Mouse (Mus musculus) cortical plate, adult 2 months (tissue): ENCODE measurements around the gene Drg1. TPM values are rescaled to one million over a fixed set of nuclear protein-coding genes. Genes with fewer than 3 reads are reported as not detected.
"Not testable (repeated sequence)": the region's sequence is repeated elsewhere in the genome, so short reads cannot be mapped to it uniquely, and the experiment has no call there.

Experiments
- H3K27ac ChIP-seq: fragments of 200-500 bp; 2 replicates; pipeline ENCODE4 v1.5.1; 2012; ENCODE audit warnings: low read length, control low read depth, inconsistent platforms; ENCODE audit not compliant: insufficient read depth
- H3K4me1 ChIP-seq: fragments of 200-500 bp; 2 replicates; pipeline ENCODE4 v1.6.1; 2011; ENCODE audit warnings: low read length; ENCODE audit not compliant: control insufficient read depth, insufficient read depth
- H3K4me3 ChIP-seq: fragments of 200-500 bp; 2 replicates; pipeline ENCODE4 v1.5.1; 2011; ENCODE audit warnings: mild to moderate bottlenecking, low read length, control low read depth; ENCODE audit not compliant: insufficient read depth
- polyA plus RNA-seq: library from polyadenylated mRNA; depleted of rRNA; stranded (reverse); fragments of >200 nt; gene quantifications from 2 replicates; pipeline ENCODE4 v1.2.3, GENCODE M21; 2012

The Drg1 gene
- polyA plus RNA-seq, 1 experiment: 77.1 TPM

DNA sequence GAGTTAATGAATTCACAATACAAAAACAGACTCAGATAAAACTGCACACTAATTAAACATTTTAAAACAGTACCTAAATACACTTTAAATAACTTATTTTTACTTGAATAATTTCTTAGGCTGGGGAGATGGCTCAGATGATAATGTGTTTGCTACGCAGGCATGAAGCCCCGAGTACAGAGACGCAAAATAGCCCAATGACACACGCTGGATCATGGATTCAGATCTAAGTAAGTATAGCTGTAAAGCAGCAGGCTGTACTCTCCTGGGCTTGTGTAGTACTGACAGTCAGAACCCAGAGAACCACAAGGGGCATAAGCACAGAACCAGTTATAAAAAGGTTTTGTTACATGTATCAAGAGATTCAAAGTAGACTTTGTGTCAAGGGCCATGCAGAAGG is 99.1 kb downstream of the Drg1 start:
- not testable (repeated sequence) for H3K4me1 ChIP-seq, H3K27ac ChIP-seq

DNA sequence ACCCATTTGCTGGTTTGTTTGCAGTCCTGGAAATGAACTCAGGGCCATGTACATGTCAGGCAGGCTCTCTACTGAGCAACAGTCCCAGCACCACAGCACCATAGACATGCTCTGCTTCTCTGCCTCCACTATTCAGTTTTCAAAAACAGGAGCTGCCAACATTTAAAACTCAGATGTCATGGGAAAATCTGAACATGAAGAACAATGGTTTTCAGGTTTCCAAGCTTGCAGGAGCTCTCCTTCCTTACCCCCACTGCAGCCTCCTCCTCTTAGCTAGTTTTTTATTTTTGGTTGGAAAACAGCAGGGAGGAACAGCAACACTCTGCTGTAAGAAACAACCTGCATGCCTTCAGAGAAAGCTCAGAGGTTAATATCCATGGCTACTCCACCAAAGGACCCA is 99.9 kb downstream of the Drg1 start:
- H3K4me3 ChIP-seq, H3K27ac ChIP-seq, H3K4me1 ChIP-seq: not testable (repeated sequence)

More for the DNA sequence above, 99.1 kb downstream of the Drg1 start:
- H3K4me3 ChIP-seq: not testable (repeated sequence)

DNA sequence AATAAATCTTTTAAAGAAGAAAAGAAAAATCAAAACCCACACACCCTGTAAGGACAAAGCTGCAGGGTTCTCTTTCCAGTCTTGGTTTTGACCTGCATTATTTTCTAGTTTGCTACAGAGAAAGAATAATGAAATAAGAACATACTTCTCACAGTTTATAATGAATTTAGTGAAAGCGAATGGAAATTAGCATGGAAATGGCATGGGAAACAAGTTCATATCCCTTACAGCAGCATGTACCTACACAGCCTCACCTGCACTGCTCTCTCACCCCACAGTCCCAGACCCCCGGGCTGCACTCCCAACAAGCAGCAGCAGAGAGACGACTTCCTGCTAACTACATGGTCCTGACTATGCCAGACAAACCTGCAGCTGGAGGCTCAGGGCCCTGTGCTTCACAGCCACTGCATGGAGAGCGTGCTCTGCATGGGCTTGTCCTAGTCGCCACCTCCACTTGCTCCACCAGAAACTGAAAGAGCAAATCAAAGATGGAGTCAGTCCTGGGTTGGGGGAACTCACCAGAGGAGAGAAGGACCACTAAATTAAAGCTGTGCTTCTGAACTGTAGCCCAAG is 100.9 kb downstream of the Drg1 start:
- not testable (repeated sequence) for H3K4me1 ChIP-seq, H3K4me3 ChIP-seq, H3K27ac ChIP-seq

DNA sequence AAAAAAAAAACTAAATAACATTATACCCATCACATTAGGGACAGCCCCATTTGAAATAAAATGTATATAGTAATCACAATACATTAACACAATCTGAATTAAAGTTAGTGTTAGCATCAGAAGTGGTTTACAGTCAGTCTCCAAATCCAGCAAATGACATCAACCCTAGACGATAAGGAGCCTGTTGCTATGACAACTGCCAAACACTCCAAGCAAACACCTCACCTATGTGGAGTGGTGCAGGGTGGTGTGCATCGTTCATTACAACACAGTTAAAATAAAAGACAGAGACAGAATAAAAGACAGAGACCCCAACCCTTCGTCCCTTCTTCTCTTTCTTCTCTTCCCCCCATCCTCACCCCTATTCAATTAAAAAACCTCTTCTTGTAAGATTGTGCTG is 102.6 kb downstream of the Drg1 start:
- H3K4me1 ChIP-seq, H3K4me3 ChIP-seq, H3K27ac ChIP-seq: not testable (repeated sequence)

DNA sequence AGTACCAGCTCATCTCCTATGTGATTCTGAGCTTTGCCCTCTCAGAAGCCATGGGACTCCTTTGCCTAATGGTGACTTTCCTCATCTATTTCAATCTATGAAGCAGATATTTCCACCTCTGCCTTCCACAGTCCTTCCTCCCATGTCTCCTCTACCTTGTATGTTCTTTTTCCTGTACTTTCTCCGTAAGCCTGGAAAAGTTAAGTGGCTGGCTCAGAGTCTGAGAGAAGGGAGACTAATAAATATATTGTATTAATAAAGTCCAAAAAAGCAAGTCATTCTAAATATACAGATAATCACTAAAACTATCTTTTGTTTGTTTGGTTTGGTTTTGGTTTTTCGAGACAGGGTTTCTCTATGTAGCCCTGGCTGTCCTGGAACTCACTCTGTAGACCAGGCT is 103.1 kb downstream of the Drg1 start:
- H3K4me3 ChIP-seq, H3K4me1 ChIP-seq, H3K27ac ChIP-seq: not testable (repeated sequence)

DNA sequence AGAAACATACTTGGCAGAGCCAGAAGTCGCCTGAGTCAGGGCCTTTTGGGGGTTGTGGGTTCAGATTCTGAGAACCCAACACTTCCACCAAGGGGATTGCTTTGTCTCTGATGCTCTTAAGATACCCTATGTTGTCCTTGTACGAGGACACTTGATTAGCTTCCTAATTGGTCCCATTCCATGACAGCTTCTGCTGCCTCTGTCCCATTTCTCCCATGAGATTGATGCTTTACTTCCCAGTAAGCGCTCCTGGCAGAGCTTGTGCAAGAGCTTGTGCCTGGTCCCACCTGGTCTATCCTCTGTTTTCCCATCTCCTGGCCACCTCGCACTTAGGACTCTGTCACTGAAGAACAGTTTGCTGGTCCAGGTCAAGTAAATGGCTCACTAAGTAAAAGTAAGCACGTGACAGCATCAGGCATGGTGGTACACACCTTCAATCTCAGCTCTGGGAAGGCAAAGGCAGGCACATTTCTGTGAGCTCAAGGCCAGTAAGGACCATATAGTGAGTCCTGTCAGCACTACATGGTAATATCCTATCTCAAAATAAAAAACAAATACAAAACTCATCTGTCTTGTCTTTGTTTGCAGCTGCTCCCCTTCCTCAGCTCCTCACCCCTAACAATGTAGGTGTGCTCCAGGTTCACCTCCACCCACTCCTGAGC is 103.8 kb downstream of the Drg1 start:
- not testable (repeated sequence) for H3K27ac ChIP-seq, H3K4me3 ChIP-seq, H3K4me1 ChIP-seq

DNA sequence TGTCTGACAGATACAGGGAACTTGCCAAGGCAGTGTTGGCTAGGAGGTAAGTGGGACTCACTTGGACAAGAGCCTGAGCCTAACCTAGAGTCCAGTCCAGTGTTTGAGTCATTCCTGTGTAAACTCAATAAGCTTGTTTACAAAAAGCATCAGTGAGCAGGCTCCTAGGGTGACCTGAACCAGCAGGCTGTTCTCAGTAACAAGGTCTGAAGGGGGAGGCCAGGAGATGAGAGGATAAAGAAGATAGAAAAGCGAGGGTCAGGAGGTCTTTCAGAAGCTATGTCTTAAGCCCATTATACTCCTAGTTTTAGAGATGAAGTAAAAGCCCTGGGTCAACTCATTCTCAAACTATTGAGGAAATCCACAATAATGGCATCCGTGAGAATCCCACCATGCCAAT is 104.8 kb downstream of the Drg1 start:
- not testable (repeated sequence) for H3K4me1 ChIP-seq, H3K27ac ChIP-seq, H3K4me3 ChIP-seq

DNA sequence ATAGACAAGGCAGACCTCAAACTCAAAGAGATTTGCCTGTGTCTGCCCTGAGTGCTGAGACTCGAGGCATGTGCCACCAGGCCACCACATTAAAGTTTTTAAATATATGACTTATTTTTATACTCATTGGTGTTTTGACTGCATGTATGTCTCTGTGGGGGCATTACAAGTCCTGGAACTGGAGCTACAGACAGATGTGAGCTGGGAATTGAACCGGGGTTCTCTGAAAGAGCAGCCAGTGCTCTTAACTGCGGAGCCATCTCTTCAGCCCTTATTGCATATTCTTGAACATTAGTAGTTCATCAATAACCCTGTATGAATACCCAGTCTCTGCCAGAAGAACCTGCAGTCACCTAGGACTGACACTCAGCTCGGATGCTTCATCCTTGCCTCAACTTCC is 107.4 kb downstream of the Drg1 start:
- H3K27ac ChIP-seq, H3K4me3 ChIP-seq, H3K4me1 ChIP-seq: not testable (repeated sequence)

DNA sequence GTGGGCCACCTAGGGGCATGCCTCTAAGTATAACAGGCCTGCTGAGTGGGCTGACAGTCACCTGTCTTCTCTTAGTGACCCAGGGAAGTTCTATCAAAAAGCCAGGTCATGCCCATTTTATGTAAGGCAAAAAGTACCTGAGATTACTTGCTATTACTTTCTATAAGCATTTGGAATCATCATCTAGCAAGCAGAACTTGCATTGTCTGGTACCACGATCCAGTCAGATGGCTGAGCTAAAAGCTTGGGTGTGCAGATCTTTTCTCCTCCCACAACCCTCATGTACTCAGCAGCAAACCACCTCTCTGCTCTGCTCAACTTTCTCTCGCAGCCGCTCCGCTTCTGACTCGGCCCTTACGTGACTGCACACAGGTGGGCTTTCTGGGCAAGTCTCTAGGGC is 108.2 kb downstream of the Drg1 start:
- not testable (repeated sequence) for H3K4me3 ChIP-seq, H3K4me1 ChIP-seq, H3K27ac ChIP-seq

DNA sequence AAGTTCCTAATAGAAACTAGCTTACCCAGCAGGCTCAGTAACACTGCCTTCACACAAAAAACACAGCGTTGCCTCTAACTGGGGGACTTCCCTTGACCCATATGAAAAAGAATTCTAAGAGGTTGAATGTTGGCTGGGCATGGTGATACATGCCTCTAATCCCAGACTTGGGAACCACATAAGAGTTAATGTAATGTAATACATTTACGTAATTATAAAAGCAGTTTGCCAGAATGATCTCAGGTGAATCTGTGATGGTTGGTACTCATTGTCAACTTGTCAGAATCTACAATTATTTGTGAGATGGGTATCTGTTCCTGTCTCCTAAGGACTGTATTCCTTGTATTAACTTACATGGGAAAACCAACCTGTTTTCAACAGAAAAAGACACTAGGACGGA is 109.2 kb downstream of the Drg1 start:
- not testable (repeated sequence) for H3K27ac ChIP-seq, H3K4me1 ChIP-seq

DNA sequence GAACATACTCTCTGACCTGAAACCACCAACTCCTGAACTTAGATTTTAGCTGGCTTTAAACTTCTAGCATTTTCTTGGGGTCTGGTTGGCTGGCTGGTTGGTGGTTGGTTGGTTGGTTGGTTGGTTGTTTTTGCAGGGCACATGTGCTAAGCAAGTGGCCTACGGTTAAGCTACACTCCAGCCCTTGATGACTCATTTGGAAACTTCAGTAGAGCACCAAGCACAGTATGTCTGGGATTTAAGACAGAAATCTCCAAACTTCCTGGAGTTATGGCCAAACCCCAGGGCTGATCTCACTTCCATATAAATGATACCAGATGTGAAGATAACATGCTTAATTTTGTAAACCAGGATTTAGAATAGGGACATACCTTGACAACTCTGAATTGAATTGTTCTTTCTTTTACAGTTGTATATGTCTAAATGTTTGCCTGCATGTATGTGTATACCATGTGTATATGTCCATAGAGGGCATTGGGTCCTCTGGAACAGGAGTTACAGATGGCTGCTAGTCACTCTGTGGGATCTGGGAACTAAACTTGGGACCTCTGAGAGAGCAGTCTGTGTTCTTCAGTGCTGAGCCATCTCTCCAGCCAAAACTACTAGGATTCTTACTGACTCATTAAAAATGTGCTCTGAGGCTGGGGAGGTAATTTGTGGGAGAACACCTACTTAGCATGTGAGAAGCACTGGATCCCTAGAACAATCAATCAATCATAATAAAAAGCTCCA is 112.4 kb downstream of the Drg1 start:
- not testable (repeated sequence) for H3K27ac ChIP-seq, H3K4me1 ChIP-seq, H3K4me3 ChIP-seq

More for the DNA sequence above, 109.2 kb downstream of the Drg1 start:
- not testable (repeated sequence) for H3K4me3 ChIP-seq

DNA sequence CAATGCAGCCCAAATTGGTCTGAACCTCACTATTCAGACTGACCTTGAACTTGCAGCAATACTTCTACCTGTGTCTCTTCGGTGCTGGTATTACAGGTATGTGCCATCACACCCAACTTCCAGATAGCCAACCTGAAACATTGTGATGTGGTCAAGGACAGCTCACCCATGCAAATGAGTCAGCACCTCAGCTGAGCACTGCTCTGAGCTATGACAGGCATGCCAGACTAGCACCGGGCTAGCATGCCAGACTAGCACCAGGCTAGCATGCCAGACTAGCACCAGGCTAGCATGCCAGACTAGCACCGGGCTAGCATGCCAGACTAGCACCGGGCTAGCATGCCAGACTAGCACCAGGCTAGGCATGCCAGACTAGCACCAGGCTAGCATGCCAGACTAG is 114.9 kb downstream of the Drg1 start:
- H3K4me1 ChIP-seq, H3K27ac ChIP-seq, H3K4me3 ChIP-seq: not testable (repeated sequence)

DNA sequence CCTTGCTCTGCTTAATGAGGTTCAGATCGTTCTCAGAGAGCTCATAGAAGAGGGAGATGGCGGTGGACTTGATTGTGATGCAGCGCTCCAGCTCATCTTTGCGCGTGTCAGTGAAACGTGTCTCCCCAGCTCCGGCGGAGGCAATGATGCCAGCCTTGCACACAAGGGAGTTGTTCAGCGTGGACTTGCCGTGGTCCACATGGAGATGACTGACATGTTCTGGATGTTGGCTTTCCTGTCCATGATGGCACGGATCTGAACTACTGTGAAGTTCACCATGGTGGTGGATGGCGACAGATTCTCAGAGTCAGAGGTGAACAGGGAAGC is 115.6 kb downstream of the Drg1 start:
- not testable (repeated sequence) for H3K4me3 ChIP-seq, H3K27ac ChIP-seq, H3K4me1 ChIP-seq

DNA sequence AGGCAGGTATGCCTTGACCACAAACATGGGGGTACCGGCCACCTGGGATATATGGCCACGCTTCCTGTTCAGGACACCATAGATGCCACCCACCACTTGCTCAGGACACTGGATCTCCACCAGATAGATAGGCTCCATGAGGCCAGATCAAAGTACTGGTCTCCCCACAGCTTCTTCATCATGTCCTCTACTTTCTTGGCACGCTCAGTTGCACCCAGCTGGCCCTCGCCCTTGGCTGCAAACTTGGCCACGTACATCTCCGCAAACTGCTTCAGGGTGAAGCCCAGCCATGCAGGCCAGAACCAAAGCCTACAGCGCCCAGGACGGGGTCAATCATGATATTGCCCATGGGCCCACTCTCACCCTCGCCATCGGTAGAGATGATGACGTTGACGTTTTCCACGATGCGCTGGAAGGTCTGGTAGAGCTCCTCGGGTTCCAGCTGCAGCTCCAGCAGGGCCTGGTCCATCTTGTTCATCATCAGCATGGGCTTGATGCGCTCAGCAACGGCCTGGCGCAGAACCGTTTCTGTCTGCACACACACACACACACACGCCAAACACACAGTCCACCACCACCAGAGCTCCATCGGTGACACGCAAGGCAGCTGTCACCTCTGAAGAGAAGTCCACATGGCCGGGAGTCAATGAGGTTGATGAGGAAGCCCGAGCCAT is 116.1 kb downstream of the Drg1 start:
- H3K27ac ChIP-seq, H3K4me3 ChIP-seq, H3K4me1 ChIP-seq: not testable (repeated sequence)

DNA sequence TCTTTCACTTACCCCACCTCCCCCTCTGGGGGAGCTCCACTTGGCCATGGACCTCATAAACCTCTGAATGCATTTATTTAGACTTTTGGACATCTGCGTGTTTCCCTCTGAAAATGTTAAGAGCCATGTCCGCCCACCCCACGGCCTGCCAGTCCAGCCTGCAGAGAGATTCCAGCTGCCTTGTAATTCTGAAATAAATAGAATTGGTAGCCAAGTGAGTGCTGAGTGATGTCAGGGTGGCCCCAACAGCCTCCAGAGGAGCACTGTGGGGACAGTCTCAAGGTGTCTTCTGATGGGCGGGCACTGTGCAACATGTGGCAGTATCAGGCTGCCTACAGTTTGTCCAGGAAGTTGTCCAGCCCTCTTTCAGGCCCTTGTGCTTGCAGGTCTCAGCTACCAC is 116.7 kb downstream of the Drg1 start:
- not testable (repeated sequence) for H3K4me3 ChIP-seq, H3K4me1 ChIP-seq, H3K27ac ChIP-seq

DNA sequence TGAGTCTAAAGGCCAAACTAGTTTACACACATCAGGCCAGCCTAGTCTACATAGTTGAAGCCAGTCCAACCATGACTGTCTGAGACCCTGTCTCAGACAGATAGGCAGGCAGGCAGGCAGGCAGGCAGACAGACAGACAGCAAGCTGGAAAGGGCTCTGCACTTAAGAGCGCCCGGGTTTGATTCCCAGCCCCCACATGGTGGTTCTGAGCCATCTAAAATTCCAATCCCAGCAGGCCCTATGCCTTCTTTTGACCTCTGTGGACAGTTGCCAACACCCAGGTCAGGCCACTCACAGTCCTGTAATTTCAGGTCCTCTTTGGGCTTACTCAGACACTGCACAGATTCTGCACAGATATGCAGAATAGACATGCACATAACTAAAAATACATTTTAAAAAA is 119.4 kb downstream of the Drg1 start:
- H3K27ac ChIP-seq, H3K4me1 ChIP-seq, H3K4me3 ChIP-seq: not testable (repeated sequence)
